Comparison of ENCODE assay signal across 9 mouse cellular contexts in the genomic region with DNA sequence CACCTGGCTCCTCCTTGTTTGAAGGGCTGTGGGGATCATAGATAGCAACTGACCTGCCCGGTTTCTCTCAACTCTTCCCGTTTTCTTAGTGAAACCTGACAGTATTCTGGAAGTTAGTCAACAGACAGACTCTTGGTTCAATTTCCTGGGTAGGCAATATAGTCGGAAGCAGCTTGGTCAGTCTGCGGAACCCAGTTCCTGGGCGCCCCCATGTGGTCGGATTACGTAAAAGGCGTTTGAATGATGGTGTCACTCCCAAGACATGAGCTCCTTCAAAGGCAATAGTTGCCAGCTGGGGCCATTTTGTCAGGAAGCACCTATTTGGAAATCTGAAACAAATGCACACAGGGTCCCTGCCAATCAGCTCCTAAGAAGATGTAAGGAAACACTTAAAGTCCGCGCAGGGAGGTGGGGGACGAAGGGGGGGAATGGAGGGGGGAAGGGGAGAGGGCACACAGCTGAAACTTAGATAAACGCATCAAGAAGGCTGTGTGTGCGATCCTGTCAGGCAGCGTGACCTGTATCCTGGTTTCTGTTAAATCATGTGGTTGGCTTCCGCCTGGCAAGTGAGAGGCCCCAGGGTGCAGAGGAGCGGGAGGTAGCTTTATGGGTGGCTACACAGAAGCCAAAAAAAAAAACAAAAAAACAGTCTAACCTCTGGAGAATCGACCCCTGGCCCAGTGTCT.
DNase-seq lines count a peak whose midpoint lies in the region; ATAC-seq and TF ChIP-seq lines count a peak whose summit lies in the region.
"Had no signal": no experiment of that assay in that cellular context is flagged by ENCODE, and none has a peak within 500 bp of the region (broad histone marks: within the 10 kb centered on the region; RNA-seq: fewer than 3 reads in every experiment).

No protein-coding gene starts in this region.

- 43% methylated on average over 17 of the region's 17 CpGs for WGBS in forebrain, embryonic 11.5 days
- 47% methylated on average over 17 of the region's 17 CpGs for WGBS in forebrain, embryonic 12.5 days
- WGBS in forebrain, postnatal 0 days, result 43% methylated on average over 17 of the region's 17 CpGs
- 16% methylated on average over 17 of the region's 17 CpGs for WGBS in intestine, embryonic 16.5 days
- WGBS in liver, embryonic 13.5 days (ENCODE audit: insufficient replicate concordance), result 27% methylated on average over 17 of the region's 17 CpGs

- no peaks in the 10 kb centered on the region for H3K27me3 ChIP-seq in forebrain, embryonic 11.5 days (ENCODE audit: control insufficient read depth, insufficient read depth, low read length)
- H3K27me3 ChIP-seq in forebrain, embryonic 12.5 days, result no peaks in the 10 kb centered on the region
- no peaks in the 10 kb centered on the region for H3K27me3 ChIP-seq in forebrain, postnatal 0 days (ENCODE audit: insufficient read depth, low read length)
- no peaks in the 10 kb centered on the region for H3K27me3 ChIP-seq in intestine, embryonic 16.5 days (replicated peaks; ENCODE audit: control insufficient read depth, insufficient read depth, low read length)
- no peaks in the 10 kb centered on the region for H3K27me3 ChIP-seq in liver, embryonic 13.5 days

- no peak overlapping the region for H3K27ac ChIP-seq in forebrain, embryonic 11.5 days (ENCODE audit: low read depth, low read length)
- H3K27ac ChIP-seq in forebrain, embryonic 12.5 days, result no peak overlapping the region
- H3K27ac ChIP-seq in forebrain, postnatal 0 days (ENCODE audit: low read depth, low read length), result peak overlapping the region; percentile 54
- peak overlapping the region; percentile 98 for H3K27ac ChIP-seq in intestine, embryonic 16.5 days (ENCODE audit: low read length)
- no peak overlapping the region; the same call in 1 of the 2 replicates for H3K27ac ChIP-seq in liver, embryonic 13.5 days

- no peak overlapping the region for H3K4me3 ChIP-seq in forebrain, embryonic 11.5 days (ENCODE audit: low read depth, low read length)
- H3K4me3 ChIP-seq in forebrain, embryonic 12.5 days (replicated peaks), result no peak overlapping the region
- no peak overlapping the region for H3K4me3 ChIP-seq in forebrain, postnatal 0 days (ENCODE audit: low read depth, low read length)
- H3K4me3 ChIP-seq in intestine, embryonic 16.5 days (ENCODE audit: low read length), result no peak overlapping the region
- H3K4me3 ChIP-seq in liver, embryonic 13.5 days (replicated peaks), result no peak overlapping the region
- H3K4me3 ChIP-seq: myocyte had no signal

- H3K4me1 ChIP-seq in forebrain, embryonic 11.5 days (replicated peaks; ENCODE audit: control insufficient read depth, insufficient read depth, low read length), result peaks cover 7% of the 10 kb centered on the region; the same call in 1 of the 2 replicates
- peaks cover 29% of the 10 kb centered on the region for H3K4me1 ChIP-seq in forebrain, embryonic 12.5 days
- H3K4me1 ChIP-seq in forebrain, postnatal 0 days (ENCODE audit: insufficient read depth), result no peaks in the 10 kb centered on the region; the same call in 1 of the 2 replicates
- peaks cover 37% of the 10 kb centered on the region for H3K4me1 ChIP-seq in intestine, embryonic 16.5 days (ENCODE audit: control insufficient read depth, insufficient read depth, low read length)
- peaks cover 27% of the 10 kb centered on the region for H3K4me1 ChIP-seq in liver, embryonic 13.5 days (replicated peaks)

- no peak for ATAC-seq in forebrain, embryonic 11.5 days (replicated peaks; ENCODE audit: low FRiP score)
- ATAC-seq in forebrain, embryonic 12.5 days (ENCODE audit: low FRiP score), result no peak
- ATAC-seq in forebrain, postnatal 0 days, result peak; percentile 55
- peak; percentile 49 for ATAC-seq in intestine, embryonic 16.5 days
- ATAC-seq in liver, embryonic 13.5 days (ENCODE audit: low read depth), result no peak

- no peaks in the 10 kb centered on the region for H3K9me3 ChIP-seq in forebrain, embryonic 11.5 days (ENCODE audit: control insufficient read depth, low read length)
- no peaks in the 10 kb centered on the region for H3K9me3 ChIP-seq in forebrain, embryonic 12.5 days
- H3K9me3 ChIP-seq in forebrain, postnatal 0 days (ENCODE audit: low read length), result no peaks in the 10 kb centered on the region
- no peaks in the 10 kb centered on the region for H3K9me3 ChIP-seq in intestine, embryonic 16.5 days (ENCODE audit: control insufficient read depth, low read length)
- no peaks in the 10 kb centered on the region for H3K9me3 ChIP-seq in liver, embryonic 13.5 days (replicated peaks)

- H3K4me2 ChIP-seq in forebrain, embryonic 11.5 days (ENCODE audit: low read depth, low read length, severe bottlenecking), result no peak overlapping the region
- H3K4me2 ChIP-seq in forebrain, embryonic 12.5 days, result no peak overlapping the region
- no peak overlapping the region for H3K4me2 ChIP-seq in forebrain, postnatal 0 days (ENCODE audit: low read depth)
- H3K4me2 ChIP-seq in intestine, embryonic 16.5 days (ENCODE audit: low read depth, low read length), result peak overlapping the region; percentile 45; the same call in 1 of the 2 replicates
- no peak overlapping the region for H3K4me2 ChIP-seq in liver, embryonic 13.5 days

- peak; percentile 87 for DNase-seq in forebrain, embryonic 11.5 days (ENCODE audit: low spot score)
- DNase-seq in adrenal gland, adult 2 months, result peak; percentile 55
- DNase-seq in forebrain, postnatal 0 days, result peak; percentile 81
- DNase-seq in liver, embryonic 13.5 days, result peak; percentile 47
- peak; percentile 85 for DNase-seq in naive thymus-derived CD4-positive, alpha-beta T cell, adult 2 months (ENCODE audit: low read depth)
- peak; percentile 45 for DNase-seq in testis, postnatal 14 days (ENCODE audit: low spot score)

- peak; percentile 68 for TF ChIP-seq CTCF in forebrain, postnatal 0 days (IDR thresholded peaks at IDR 0.05; ENCODE audit: low read depth)

- no peak overlapping the region for H3K9ac ChIP-seq in forebrain, embryonic 11.5 days (ENCODE audit: low read length)
- H3K9ac ChIP-seq in forebrain, embryonic 12.5 days, result no peak overlapping the region
- no peak overlapping the region for H3K9ac ChIP-seq in forebrain, postnatal 0 days
- H3K9ac ChIP-seq in intestine, embryonic 16.5 days (ENCODE audit: low read depth, low read length), result peak overlapping the region; percentile 61
- no peak overlapping the region for H3K9ac ChIP-seq in liver, embryonic 13.5 days

- no peaks in the 10 kb centered on the region for H3K36me3 ChIP-seq in forebrain, embryonic 11.5 days (ENCODE audit: control insufficient read depth, insufficient read depth, low read length)
- H3K36me3 ChIP-seq in forebrain, embryonic 12.5 days (replicated peaks), result no peaks in the 10 kb centered on the region
- H3K36me3 ChIP-seq in forebrain, postnatal 0 days (ENCODE audit: insufficient read depth), result no peaks in the 10 kb centered on the region
- no peaks in the 10 kb centered on the region for H3K36me3 ChIP-seq in intestine, embryonic 16.5 days (ENCODE audit: control insufficient read depth, insufficient read depth, low read length)
- H3K36me3 ChIP-seq in liver, embryonic 13.5 days, result no peaks in the 10 kb centered on the region

Comparison
In these comparisons a context has a peak if more than half of its experiments do, and no peak if none do; other contexts are left out.
1. ATAC-seq: peak in forebrain, postnatal 0 days (single experiment) and intestine, embryonic 16.5 days (single experiment); none in forebrain, embryonic 11.5 days (single experiment), forebrain, embryonic 12.5 days (single experiment) and liver, embryonic 13.5 days (single experiment).
2. H3K27ac ChIP-seq: peak in forebrain, postnatal 0 days (single experiment) and intestine, embryonic 16.5 days (single experiment); none in forebrain, embryonic 11.5 days (single experiment), forebrain, embryonic 12.5 days (single experiment) and liver, embryonic 13.5 days (single experiment).
3. Peak in every context shown above with its lines, with median percentiles within 50 percentile points of each other: DNase-seq.